Mouse (Mus musculus): ENCODE measurements around the gene Bex3. TPM values are rescaled to one million over a fixed set of nuclear protein-coding genes. Genes with fewer than 3 reads are reported as not detected.

Gene Bex3
- polyA plus RNA-seq, 1 experiment from 2014 or later: 270 TPM

DNA sequence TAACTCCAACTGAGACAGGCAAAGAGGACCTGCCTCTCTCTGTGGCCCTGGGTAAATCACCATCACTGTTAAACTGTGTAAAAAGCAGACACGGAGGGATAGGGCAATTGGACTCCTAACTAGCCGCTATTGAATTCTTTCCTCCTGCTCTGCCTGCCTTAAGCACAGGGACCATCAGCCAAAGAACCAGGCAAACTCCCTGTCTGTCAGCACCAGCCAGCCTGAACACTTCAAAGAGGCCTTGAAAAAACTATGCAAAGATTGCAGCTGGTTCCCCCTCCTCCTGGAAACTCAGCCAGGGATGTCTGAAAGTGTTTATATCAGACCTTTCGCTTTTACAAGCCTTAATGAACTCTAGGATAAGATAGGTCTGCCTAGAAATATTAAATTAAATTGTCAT is 4.5 kb downstream of the Bex3 start:
- Histone ChIP-seq H3K4me1 (replicated peaks; ENCODE audit: control insufficient read depth, insufficient read depth, low read length) (no peaks in the 10 kb centered on the region), H3K9ac (ENCODE audit: low read depth, low read length) (no peak overlapping the region), H3K36me3 (ENCODE audit: control insufficient read depth, insufficient read depth) (no peaks in the 10 kb centered on the region), H3K4me3 (ENCODE audit: low read depth, low read length) (no peak overlapping the region), H3K9me3 (ENCODE audit: control insufficient read depth) (no peaks in the 10 kb centered on the region), H3K27me3 (replicated peaks; ENCODE audit: control insufficient read depth, insufficient read depth, low read length) (no peaks in the 10 kb centered on the region), H3K27ac (ENCODE audit: low read depth, low read length) (no peak overlapping the region), H3K4me2 (replicated peaks; ENCODE audit: low read depth) (no peak overlapping the region)
- TF ChIP-seq CTCF (IDR thresholded peaks at IDR 0.05; ENCODE audit: low read depth): no peak
- WGBS: 30% methylated on average over 3 of the region's 3 CpGs
- no peak for ATAC-seq

DNA sequence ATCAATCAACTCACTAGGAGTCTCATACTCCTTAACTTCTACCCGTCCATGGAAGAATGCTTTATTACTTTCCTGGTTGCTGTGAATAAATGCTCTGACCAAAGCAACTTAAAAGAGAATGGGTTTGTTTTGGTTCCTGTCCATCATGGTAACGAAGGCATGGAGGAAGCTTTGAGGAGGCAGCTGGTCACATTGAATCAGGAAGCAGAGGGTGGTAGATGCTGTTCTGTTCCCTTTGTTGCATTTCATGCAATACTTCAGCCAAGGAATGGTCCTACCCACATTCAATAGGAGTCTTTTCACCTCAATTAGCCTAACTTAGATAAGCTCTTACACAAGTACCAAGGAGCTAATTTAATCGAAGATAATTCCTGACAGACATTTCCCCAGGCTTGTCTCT is 5.3 kb downstream of the Bex3 start:
- H3K27ac ChIP-seq (ENCODE audit: low read depth, low read length): no peak overlapping the region
- H3K4me2 ChIP-seq (replicated peaks; ENCODE audit: low read depth): no peak overlapping the region
- H3K9me3 ChIP-seq (ENCODE audit: control insufficient read depth): no peaks in the 10 kb centered on the region
- no peak for ATAC-seq
- WGBS: 48% methylated on average over 3 of the region's 3 CpGs
- no peak for TF ChIP-seq CTCF (IDR thresholded peaks at IDR 0.05; ENCODE audit: low read depth)
- H3K9ac ChIP-seq (ENCODE audit: low read depth, low read length): no peak overlapping the region
- no peaks in the 10 kb centered on the region for H3K27me3 ChIP-seq (replicated peaks; ENCODE audit: control insufficient read depth, insufficient read depth, low read length)
- no peaks in the 10 kb centered on the region for H3K36me3 ChIP-seq (ENCODE audit: control insufficient read depth, insufficient read depth)
- no peak overlapping the region for H3K4me3 ChIP-seq (ENCODE audit: low read depth, low read length)
- no peaks in the 10 kb centered on the region for H3K4me1 ChIP-seq (replicated peaks; ENCODE audit: control insufficient read depth, insufficient read depth, low read length)

DNA sequence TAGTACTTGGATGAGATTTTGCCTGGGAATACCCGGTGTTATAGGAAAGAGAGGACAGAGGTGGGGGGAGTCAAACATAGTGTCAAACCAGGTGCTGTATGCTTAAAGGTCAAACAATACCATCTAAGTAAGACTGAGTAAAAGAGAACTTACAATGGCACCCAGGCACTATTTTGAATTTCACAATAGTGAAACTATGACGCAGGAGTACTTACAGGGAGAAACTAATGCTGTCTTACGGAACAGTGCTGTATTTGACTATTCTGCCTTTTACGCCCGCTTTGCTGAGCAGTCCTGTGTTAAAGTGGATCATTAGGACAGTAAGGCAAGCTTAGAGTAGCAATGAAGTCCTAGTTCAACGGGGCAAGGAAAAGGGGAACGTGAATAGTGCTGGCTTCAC is 7.5 kb downstream of the Bex3 start:
- Histone ChIP-seq H3K9me3 (ENCODE audit: control insufficient read depth) (no peaks in the 10 kb centered on the region), H3K9ac (ENCODE audit: low read depth, low read length) (no peak overlapping the region), H3K4me1 (replicated peaks; ENCODE audit: control insufficient read depth, insufficient read depth, low read length) (no peaks in the 10 kb centered on the region), H3K36me3 (ENCODE audit: control insufficient read depth, insufficient read depth) (no peaks in the 10 kb centered on the region), H3K4me3 (ENCODE audit: low read depth, low read length) (no peak overlapping the region), H3K27ac (ENCODE audit: low read depth, low read length) (no peak overlapping the region), H3K4me2 (replicated peaks; ENCODE audit: low read depth) (no peak overlapping the region), H3K27me3 (replicated peaks; ENCODE audit: control insufficient read depth, insufficient read depth, low read length) (no peaks in the 10 kb centered on the region)
- no peak for TF ChIP-seq CTCF (IDR thresholded peaks at IDR 0.05; ENCODE audit: low read depth)
- no peak for ATAC-seq
- 84% methylated on average over 7 of the region's 7 CpGs for WGBS

- Histone ChIP-seq H3K4me1 (replicated peaks; ENCODE audit: control insufficient read depth, insufficient read depth, low read length) (no peaks in the 10 kb centered on the region), H3K27me3 (replicated peaks; ENCODE audit: control insufficient read depth, insufficient read depth, low read length) (no peaks in the 10 kb centered on the region), H3K9ac (ENCODE audit: low read depth, low read length) (no peak overlapping the region), H3K27ac (ENCODE audit: low read depth, low read length) (no peak overlapping the region), H3K4me2 (replicated peaks; ENCODE audit: low read depth) (no peak overlapping the region), H3K9me3 (ENCODE audit: control insufficient read depth) (no peaks in the 10 kb centered on the region), H3K4me3 (ENCODE audit: low read depth, low read length) (no peak overlapping the region), H3K36me3 (ENCODE audit: control insufficient read depth, insufficient read depth) (no peaks in the 10 kb centered on the region)
- no peak for ATAC-seq
- no peak for TF ChIP-seq CTCF (IDR thresholded peaks at IDR 0.05; ENCODE audit: low read depth)
Measured at GRCm38 (mm10) chrX:136278401-136278800, 8.3 kb downstream of the Bex3 start.

DNA sequence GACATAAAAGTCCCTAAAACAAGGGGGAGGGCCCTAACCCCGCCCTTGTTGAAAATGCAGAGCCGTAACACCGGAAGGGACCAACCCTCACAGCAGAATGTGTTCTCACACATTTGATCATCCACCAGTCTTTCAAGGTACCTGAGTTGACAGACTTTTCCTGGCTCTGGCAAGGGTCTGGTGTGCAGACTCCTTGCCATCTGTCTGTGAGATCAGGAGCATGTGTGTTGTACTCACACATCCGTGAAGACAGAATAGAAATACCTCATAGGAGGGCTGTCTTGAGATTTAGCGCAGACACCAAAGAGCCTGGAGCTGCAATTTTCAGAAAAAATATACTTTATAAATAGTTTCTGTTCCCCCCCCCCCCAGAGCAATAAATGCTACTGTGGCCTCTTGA is 9.4 kb downstream of the Bex3 start:
- H3K9me3 ChIP-seq (ENCODE audit: control insufficient read depth): no peaks in the 10 kb centered on the region
- H3K36me3 ChIP-seq (ENCODE audit: control insufficient read depth, insufficient read depth): no peaks in the 10 kb centered on the region
- H3K4me1 ChIP-seq (replicated peaks; ENCODE audit: control insufficient read depth, insufficient read depth, low read length): no peaks in the 10 kb centered on the region
- H3K4me3 ChIP-seq (ENCODE audit: low read depth, low read length): no peak overlapping the region
- no peaks in the 10 kb centered on the region for H3K27me3 ChIP-seq (replicated peaks; ENCODE audit: control insufficient read depth, insufficient read depth, low read length)
- no peak overlapping the region for H3K9ac ChIP-seq (ENCODE audit: low read depth, low read length)
- H3K4me2 ChIP-seq (replicated peaks; ENCODE audit: low read depth): no peak overlapping the region
- ATAC-seq: no peak
- WGBS: 79% methylated on average over 5 of the region's 5 CpGs
- TF ChIP-seq CTCF (IDR thresholded peaks at IDR 0.05; ENCODE audit: low read depth): no peak
- no peak overlapping the region for H3K27ac ChIP-seq (ENCODE audit: low read depth, low read length)

- Histone ChIP-seq H3K4me3 (ENCODE audit: low read depth, low read length) (no peak overlapping the region), H3K4me1 (replicated peaks; ENCODE audit: control insufficient read depth, insufficient read depth, low read length) (no peaks in the 10 kb centered on the region), H3K36me3 (ENCODE audit: control insufficient read depth, insufficient read depth) (no peaks in the 10 kb centered on the region), H3K27ac (ENCODE audit: low read depth, low read length) (no peak overlapping the region), H3K4me2 (replicated peaks; ENCODE audit: low read depth) (no peak overlapping the region), H3K9ac (ENCODE audit: low read depth, low read length) (no peak overlapping the region), H3K27me3 (replicated peaks; ENCODE audit: control insufficient read depth, insufficient read depth, low read length) (no peaks in the 10 kb centered on the region), H3K9me3 (ENCODE audit: control insufficient read depth) (no peaks in the 10 kb centered on the region)
- no peak for TF ChIP-seq CTCF (IDR thresholded peaks at IDR 0.05; ENCODE audit: low read depth)
- no peak for ATAC-seq
- WGBS: 29% methylated on average over 8 of the region's 8 CpGs
Measured at GRCm38 (mm10) chrX:136290817-136291281, 20.8 kb downstream of the Bex3 start.

DNA sequence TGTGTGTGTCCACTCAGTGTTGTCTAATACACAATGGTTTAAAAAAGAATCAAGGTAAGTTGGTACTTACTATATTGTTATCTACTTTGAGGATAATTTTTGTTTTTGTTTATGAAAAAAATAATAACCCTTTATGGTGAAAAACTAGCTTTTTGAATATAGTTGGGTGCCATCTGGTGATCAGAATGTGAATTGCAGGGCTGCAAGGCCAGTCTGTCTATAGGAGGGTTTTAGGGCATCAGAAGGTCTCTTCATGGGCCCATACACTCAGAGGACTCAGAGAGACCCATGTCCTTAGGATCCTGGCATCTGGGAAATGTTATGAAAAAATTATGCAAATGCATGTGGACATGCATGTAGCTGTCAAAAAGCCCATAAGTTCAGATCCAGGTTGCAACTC is 34.2 kb downstream of the Bex3 start:
- Histone ChIP-seq H3K27me3 (replicated peaks; ENCODE audit: control insufficient read depth, insufficient read depth, low read length) (no peaks in the 10 kb centered on the region), H3K27ac (ENCODE audit: low read depth, low read length) (no peak overlapping the region), H3K36me3 (ENCODE audit: control insufficient read depth, insufficient read depth) (no peaks in the 10 kb centered on the region), H3K9ac (ENCODE audit: low read depth, low read length) (no peak overlapping the region), H3K4me2 (replicated peaks; ENCODE audit: low read depth) (no peak overlapping the region), H3K4me1 (replicated peaks; ENCODE audit: control insufficient read depth, insufficient read depth, low read length) (no peaks in the 10 kb centered on the region), H3K9me3 (ENCODE audit: control insufficient read depth) (no peaks in the 10 kb centered on the region), H3K4me3 (ENCODE audit: low read depth, low read length) (no peak overlapping the region)
- TF ChIP-seq CTCF (IDR thresholded peaks at IDR 0.05; ENCODE audit: low read depth): peak; percentile 62
- ATAC-seq: no peak

Measured in intestine, postnatal 0 days (tissue).